Mouse (Mus musculus): ENCODE results near the gene Hist1h2bg.
A peak's percentile ranks its signal among the peaks of the same experiment; 100 is the strongest.
"Not testable (repeated sequence)": the region's sequence is repeated elsewhere in the genome, so short reads cannot be mapped to it uniquely, and the experiment has no call there.

The Hist1h2bg gene

DNA sequence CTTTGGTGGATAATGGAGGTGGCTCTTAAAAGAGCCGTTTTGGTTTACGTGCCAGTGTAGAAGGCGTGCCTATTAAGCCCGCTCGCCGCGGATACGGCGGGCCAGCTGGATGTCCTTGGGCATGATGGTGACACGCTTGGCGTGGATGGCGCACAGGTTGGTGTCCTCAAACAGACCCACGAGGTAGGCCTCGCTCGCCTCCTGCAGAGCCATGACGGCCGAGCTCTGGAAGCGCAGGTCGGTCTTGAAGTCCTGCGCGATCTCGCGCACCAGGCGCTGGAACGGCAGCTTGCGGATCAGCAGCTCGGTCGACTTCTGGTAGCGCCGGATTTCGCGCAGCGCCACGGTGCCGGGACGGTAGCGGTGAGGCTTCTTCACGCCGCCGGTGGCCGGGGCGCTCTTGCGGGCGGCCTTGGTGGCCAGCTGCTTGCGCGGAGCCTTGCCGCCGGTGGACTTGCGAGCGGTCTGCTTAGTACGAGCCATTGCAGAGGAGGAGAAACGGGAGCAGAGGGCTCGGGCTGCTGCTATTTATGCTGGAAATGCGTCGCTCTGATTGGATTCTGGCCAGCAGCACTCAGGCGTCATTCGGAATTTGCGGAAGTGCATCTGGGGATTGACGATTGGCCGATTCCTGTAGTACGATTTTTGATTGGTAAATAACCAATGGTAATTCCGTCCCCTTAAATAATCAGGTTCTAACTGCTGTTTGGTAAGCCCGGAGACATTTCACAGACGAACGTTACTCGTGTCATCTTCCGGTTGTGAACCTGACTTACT lies 9.1 kb upstream of the Hist1h2bg start, which contains the start of gene Hist1h3e:
Gene Hist1h3e, minus strand, starts transcription at position 487 of the 777 bp plus-strand sequence.
- peak; percentile 92 for ATAC-seq (ENCODE audit: low TSS enrichment)

DNA sequence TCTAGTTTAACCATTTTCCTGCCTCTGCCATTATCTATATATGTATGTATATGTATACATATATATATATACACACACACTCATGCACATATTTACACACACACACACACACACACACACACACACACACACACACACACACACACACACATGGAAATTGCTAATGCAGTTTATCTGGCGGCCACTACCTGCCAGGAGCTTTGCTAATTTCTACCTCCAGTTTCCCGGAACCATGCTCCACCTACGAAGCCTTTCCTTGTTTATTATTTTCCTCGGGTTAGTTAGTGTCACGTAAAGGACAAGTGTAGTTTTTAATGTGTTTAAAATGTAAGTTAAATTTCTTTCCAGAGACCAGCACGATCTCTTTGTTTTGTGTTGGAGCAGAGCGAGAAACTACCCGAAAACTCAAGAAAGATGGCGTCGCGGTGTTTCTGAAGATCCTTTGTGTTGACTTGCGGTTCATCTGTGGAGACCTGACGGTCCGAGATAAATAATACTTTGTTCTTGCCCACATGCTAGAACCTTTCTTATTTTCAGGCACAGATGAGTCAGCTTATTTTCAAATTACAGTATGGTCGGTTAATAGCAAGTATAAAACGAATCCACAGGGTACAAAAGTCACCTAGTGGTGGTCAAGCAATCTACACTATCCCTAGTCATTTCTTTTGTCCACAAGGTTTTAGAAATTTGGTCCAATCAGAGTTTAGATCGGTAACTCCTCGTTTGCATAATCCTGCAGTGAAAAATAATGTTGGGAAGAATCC lies 8.3 kb upstream of the Hist1h2bg start:
- peak; percentile 78 for ATAC-seq (ENCODE audit: low TSS enrichment)

DNA sequence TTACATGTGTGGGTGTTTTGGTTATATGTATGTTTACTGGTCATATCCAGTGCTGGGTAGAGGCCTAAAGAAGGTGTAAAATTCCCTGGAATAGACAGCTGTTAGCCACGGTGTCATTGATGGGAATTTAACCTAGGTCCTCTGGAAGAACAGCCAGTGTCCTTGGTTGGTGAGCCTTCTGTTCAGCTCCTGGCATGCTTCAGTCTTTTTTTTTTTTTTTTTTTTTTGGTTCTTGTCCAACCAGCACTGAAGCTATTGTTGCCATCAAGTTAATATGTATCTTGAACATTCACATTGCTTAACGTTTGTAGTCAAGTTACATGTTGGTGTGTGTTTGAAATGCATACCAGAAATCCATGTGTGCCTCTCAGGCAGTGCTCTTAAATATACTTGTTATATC lies 6.7 kb upstream of the Hist1h2bg start:
- ATAC-seq (ENCODE audit: low TSS enrichment), result no peak

DNA sequence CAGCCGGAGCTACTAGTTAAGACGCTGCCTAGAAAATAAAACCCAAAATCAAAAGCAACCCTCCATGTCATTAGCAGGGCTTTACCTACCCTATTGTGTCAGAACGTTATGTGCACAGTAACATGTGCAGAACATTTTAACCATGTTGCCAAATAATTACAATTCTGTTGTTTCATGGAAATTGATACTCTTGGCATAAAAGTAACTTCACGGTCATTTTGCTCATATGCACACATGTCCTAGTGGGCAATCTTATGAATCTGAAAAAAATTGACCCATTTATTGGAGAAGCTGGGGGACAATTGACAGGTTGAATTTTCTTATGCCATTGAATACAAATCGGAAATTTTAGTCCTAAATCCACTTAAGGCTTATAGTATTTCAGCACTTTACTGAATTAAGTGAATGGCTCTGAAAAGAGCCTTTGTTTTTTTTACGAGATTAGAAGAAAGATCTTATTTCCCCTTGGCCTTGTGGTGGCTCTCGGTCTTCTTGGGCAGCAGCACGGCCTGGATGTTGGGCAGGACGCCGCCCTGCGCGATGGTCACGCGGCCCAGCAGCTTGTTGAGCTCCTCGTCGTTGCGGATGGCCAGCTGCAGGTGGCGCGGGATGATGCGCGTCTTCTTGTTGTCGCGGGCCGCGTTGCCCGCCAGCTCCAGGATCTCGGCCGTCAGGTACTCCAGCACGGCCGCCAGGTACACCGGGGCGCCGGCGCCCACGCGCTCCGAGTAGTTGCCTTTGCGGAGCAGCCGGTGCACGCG lies 755 bp upstream of the Hist1h2bg start:
- not testable (repeated sequence) for ATAC-seq (ENCODE audit: low TSS enrichment)

DNA sequence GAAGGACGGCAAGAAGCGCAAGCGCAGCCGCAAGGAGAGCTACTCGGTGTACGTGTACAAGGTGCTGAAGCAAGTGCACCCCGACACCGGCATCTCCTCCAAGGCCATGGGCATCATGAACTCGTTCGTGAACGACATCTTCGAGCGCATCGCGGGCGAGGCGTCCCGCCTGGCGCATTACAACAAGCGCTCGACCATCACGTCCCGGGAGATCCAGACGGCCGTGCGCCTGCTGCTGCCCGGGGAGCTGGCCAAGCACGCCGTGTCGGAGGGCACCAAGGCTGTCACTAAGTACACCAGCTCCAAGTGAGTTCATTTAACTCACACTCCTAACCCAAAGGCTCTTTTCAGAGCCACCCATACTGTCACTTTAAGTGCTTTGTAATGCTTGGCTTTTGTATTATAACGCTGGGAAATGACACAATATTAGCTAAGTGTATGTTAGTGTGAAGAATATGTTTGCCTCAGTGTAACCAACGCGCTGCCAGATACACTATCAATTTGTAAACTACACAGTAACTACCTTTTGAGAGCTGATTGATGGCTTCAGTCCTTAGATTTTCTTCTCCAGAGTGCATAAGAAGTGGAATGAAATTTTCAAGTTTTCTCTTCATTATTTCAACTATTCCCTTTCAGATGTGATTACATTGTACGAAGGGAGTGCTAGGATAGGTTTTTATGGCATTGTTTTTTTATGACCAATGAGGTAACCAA lies 465 bp downstream of the Hist1h2bg start:
- not testable (repeated sequence) for ATAC-seq (ENCODE audit: low TSS enrichment)

DNA sequence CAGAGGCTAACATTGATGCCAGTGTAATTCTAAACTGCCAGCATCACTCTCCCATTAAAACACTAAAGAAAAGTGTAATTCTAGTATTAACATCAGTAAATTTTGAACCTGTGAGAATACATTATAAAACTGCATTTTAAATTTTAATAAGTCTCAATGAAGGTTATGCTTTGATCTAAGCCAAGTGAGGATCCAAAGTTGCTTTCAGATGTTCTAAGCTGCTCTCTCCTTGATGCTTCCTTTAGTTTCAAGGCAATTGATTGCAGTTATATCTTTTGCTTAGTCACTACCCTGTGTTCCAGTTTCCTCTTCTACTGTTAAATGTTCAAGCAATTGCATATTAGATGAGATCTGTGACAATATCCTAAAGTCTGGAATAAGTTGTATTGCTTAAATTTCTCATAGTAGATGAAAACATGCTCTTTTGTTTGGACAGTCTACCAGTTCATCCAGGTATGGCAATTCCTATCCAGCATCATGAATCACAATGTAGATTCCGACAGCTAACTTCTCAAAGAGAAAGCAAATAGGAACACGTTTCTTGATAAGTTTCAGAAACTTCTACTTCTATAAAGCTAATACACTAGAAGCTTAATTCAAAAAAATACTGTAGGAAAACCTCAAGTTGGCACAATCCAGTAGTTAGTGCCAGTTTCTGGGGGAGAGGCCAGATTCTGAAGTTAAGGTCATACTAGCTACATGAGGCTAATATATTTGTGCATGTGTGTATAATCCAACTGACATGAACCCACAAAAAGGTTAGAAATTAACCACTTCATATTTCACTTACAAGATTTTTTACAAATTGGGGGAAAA lies 1.2 kb downstream of the Hist1h2bg start:
- ATAC-seq (ENCODE audit: low TSS enrichment), result no peak

DNA sequence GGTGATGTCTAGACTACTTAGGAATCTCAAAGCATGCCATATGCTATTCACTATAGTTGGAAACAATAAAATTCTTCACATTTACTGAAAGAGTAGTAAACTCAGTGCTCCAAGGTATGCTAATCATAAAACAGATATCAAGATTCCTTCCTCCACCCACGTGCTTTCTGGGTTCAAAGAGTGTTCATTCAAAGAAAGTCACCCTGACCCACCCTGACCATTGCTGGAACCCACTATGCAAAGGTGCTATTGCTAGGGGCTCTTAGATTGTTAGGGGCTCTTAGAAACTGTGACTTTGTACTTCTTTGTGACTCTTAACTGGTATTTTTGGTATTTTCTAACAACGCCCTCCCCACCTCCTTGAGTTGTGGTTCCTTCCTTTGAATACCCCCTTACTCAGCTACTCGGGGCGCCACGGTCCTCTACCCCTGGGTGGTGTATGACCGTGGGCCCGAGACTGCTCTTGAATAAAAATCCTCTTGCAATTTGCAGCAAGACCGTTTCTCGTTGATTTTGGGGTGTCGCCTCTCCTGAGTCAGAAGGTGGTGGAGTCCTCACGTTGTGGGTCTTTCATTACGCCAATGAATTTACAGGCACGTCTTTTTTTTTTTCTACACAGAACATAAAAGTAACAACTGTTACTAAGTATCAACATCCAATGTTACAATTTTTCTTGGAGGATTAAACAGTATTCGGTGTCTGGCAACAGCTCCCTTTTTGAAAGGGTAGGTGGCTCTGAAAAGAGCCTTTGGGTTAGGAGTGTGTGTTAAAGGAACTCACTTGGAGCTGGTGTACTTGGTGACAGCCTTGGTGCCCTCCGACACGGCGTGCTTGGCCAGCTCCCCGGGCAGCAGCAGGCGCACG lies 2.1 kb downstream of the Hist1h2bg start:
- not testable (repeated sequence) for ATAC-seq (ENCODE audit: low TSS enrichment)

DNA sequence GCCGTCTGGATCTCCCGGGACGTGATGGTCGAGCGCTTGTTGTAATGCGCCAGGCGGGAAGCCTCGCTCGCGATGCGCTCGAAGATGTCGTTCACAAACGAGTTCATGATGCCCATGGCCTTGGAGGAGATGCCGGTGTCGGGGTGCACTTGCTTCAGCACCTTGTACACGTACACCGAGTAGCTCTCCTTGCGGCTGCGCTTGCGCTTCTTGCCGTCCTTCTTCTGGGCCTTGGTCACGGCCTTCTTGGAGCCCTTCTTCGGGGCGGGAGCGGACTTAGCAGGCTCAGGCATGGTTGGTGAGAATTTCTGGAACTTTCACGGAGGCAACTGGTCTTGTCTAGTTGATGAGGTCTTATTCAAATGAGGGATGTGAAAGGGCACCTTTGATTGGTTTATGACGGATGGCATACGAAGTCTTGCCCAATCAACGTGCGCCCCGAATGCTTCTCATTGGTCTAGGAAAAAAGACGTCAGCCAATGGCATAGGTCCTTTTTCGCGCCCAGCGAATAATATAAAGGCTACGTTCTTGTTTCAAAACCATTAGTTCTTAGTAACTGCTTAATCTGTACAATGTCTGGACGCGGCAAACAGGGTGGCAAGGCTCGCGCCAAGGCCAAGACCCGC lies 2.8 kb downstream of the Hist1h2bg start, which contains the start of the genes Hist1h2bf and Hist1h2ad:
Gene Hist1h2bf, minus strand, starts transcription at position 299 of the 627 bp plus-strand sequence.
Gene Hist1h2ad, plus strand, starts transcription at position 484 of the 627 bp plus-strand sequence.
- ATAC-seq (ENCODE audit: low TSS enrichment), result peak; percentile 93

DNA sequence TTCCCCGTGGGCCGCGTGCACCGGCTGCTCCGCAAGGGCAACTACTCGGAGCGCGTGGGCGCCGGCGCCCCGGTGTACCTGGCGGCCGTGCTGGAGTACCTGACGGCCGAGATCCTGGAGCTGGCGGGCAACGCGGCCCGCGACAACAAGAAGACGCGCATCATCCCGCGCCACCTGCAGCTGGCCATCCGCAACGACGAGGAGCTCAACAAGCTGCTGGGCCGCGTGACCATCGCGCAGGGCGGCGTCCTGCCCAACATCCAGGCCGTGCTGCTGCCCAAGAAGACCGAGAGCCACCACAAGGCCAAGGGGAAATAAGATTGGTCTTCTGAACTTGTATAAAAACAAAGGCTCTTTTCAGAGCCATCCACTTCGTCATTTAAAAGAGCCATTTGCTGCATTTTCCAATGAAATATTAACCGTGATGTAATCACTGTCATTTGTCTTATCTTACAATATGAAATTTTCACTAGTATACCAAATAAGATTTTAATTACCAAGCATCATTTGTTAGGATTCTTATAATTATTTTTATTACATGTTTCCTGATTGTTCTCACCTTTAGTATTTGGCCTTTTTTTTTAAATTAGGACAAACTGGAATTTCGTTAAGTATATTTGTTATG lies 3.5 kb downstream of the Hist1h2bg start:
- ATAC-seq (ENCODE audit: low TSS enrichment), result not testable (repeated sequence)

DNA sequence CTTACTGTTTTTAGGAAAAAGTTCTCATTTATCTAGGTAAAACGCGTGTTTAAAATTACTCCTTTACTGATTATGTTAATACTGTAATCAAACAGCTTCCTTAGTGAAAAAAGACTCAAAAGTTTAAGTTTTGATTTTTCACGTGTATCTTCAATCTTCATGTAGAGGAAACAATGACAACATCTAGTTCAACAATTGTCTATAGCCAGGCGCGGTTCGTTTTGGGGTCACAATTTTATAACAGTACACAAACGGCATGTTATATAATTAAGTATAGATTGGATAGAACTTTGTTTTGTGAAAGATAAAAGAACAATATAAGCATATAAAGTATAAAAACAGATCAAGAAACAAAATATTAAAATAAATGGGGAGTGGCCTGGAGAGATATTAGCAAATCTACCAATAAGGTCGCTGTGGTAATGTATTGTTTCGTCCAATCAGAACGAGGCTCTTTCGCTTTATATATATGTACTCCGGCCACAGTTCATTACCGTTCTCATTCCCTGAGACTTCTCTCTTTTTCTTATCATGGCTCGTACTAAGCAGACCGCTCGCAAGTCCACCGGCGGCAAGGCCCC lies 4.2 kb downstream of the Hist1h2bg start, which contains the start of gene Hist1h3d:
Gene Hist1h3d, plus strand, starts transcription at position 493 of the 581 bp plus-strand sequence.
- ATAC-seq (ENCODE audit: low TSS enrichment), result peak; percentile 71

DNA sequence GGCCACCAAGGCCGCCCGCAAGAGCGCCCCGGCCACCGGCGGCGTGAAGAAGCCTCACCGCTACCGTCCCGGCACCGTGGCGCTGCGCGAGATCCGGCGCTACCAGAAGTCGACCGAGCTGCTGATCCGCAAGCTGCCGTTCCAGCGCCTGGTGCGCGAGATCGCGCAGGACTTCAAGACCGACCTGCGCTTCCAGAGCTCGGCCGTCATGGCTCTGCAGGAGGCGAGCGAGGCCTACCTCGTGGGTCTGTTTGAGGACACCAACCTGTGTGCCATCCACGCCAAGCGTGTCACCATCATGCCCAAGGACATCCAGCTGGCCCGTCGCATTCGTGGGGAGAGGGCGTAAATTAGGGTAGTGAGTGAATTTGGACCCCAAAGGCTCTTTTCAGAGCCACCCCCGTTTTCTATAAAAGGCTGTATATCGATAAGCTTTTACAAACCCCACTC lies 4.7 kb downstream of the Hist1h2bg start:
- not testable (repeated sequence) for ATAC-seq (ENCODE audit: low TSS enrichment)

DNA sequence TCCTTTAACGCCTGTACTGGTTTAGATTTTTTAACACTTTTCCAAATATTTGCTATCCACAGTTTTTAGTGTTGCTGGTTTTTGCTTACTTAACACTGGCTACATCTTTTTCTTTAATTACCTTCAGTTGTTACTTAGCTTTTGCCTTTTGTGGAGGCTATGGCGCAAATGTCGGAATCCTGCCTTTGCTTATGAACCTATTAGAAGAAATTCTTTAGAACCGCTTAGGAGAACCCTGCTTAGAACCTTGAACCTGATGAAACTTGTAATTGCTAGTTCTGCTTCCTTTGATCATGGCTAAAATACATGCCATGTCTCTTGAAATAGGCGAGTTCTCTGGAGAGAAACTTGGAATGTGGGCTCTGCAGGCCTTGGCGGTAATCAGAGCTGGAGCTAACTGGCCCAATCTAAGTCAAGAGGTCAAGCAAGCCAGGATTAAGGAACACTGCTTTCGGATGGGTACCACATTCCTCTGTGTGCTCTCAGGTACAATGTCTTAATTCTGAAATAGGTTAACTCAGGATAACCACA lies 5.2 kb downstream of the Hist1h2bg start:
- no peak for ATAC-seq (ENCODE audit: low TSS enrichment)

DNA sequence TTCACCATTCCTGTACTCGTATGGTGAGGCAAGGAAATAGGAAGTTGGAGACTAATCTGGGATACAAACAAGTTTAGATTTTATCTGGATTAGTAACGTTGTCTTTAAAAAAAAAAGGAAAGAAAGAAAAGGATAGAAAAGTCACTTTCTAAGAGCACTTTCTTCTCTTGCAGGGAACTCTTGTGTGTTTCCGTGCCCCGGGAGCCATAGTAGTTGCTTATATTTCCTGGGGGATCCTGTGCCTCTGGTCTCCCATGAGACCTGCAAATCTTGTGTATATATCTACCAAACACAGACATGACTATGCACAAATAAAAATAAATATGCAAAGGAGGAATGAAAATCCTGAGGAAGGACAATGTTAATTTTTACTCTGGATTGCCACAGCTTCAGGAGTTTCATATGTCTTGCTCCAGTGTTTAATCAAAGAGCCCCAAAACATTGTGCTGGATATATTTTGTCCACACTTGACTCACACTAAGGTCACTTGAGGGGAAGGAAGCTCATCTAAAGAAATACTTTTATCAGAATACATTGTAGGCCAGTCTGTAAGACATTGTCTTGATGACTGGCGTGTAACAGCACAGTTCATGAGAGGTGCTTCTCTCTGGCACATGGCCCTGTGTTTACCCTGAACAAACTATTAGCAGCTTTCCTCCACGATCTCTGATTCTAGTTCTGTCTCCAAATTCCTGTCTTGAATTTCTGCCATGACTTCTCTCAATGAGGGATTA lies 5.9 kb downstream of the Hist1h2bg start:
- no peak for ATAC-seq (ENCODE audit: low TSS enrichment)

DNA sequence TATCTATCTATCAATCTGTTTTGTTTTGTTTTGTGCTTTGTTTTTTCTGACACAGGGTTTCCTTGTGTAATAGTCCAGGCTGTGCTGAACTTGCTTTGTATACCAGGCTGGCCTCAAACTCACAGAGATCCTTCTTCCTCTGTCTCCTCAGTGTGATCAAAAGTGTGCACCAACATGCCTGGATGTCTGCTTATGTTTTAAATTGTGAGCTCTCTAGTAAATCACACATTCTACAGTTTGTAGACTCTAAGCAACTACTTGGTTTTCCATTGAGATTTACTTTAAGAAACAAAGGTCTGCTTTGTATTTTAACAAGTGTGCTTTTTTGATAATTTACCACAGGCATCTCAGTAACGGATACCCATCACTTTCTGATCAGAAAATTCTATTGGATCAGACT lies 6.6 kb downstream of the Hist1h2bg start:
- no peak for ATAC-seq (ENCODE audit: low TSS enrichment)

DNA sequence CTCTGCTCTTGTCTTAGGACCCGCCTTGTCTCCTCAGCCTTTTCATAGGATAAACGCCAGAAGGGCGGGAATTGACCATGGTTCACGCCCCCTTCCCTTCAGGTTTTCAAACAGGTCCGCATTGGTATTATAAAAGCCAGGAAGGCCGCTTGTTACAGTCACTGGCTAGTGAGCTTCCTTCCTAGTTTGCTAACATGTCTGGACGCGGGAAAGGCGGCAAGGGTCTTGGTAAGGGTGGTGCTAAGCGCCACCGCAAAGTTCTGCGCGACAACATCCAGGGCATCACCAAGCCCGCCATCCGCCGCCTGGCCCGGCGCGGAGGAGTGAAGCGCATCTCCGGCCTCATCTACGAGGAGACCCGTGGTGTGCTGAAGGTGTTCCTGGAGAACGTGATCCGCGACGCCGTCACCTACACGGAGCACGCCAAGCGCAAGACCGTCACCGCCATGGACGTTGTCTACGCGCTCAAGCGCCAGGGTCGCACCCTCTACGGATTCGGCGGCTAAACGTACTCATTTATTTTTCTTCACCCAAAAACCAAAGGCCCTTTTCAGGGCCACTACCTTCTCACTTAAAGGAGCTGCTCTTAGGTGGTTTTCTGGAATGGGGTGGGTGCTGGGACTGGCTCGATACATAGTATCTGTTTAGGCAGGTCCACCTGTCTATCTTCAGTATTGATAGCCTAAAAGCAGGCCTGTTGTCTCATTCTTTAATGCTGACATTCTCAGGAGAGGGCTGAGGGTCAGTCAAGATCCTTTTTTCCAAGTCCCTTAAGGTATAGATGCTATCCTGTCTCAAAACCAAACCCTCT lies 10.4 kb downstream of the Hist1h2bg start, which contains the start of gene Hist1h4d:
Gene Hist1h4d, plus strand, starts transcription at position 191 of the 811 bp plus-strand sequence.
- peak; percentile 83 for ATAC-seq (ENCODE audit: low TSS enrichment)
